Mouse (Mus musculus): ENCODE data around the gene Donson. TPM values are rescaled to one million over a fixed set of nuclear protein-coding genes. Genes with fewer than 3 reads are reported as not detected.

Gene Donson
- polyA plus RNA-seq, 1 experiment from 2014 or later: 38.5 TPM

DNA sequence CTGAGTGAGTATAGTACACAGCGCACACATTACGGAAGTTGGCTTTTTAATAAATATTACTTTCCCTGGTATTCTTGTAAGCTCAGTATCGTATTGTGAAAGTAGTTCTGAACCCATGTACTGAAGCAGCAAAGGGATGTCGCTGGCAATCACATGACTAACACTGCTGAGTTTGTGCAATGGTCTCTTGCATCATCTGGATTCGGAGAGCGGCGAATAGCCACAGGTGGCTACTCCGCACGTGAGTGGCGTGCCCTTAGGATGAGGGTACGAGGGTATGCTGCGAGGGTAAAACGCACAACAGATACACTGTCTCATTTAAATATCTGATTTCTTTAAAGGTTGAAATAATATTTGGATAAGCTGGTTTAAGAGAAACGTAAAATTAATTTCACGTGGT is 38.9 kb upstream of the Donson start:
- no peak for DNase-seq (ENCODE audit: low spot score)
- Histone ChIP-seq H3K27me3 (ENCODE audit: control insufficient read depth, insufficient read depth, low read length) (no peaks in the 10 kb centered on the region), H3K4me2 (replicated peaks; ENCODE audit: low read depth, low read length) (peak overlapping the region; percentile 59), H3K9ac (ENCODE audit: low read depth, low read length) (no peak overlapping the region), H3K4me1 (replicated peaks; ENCODE audit: control insufficient read depth, insufficient read depth, low read length) (0 out of 2 replicates have a peak, but pooled peaks cover 2% of the 10 kb centered on the region), H3K4me3 (ENCODE audit: low read depth, low read length) (0 out of 2 replicates have a peak overlapping the region, but pooled peaks have one; percentile 4), H3K9me3 (ENCODE audit: control insufficient read depth, low read length) (no peaks in the 10 kb centered on the region), H3K36me3 (ENCODE audit: control insufficient read depth, insufficient read depth, low read length) (no peaks in the 10 kb centered on the region), H3K27ac (ENCODE audit: low read depth, low read length) (no peak overlapping the region)
- no peak for ATAC-seq (ENCODE audit: low FRiP score)
- 90% methylated on average over 15 of the region's 15 CpGs for WGBS

- no peaks in the 10 kb centered on the region for H3K27me3 ChIP-seq (ENCODE audit: control insufficient read depth, insufficient read depth, low read length)
- no peak for ATAC-seq (ENCODE audit: low FRiP score)
- H3K4me2 ChIP-seq (replicated peaks; ENCODE audit: low read depth, low read length): no peak overlapping the region
- WGBS: 42% methylated on average over 3 of the region's 3 CpGs
- no peak overlapping the region for H3K4me3 ChIP-seq (ENCODE audit: low read depth, low read length)
- no peaks in the 10 kb centered on the region for H3K9me3 ChIP-seq (ENCODE audit: control insufficient read depth, low read length)
- 0 out of 2 replicates have a peak, but pooled peaks cover 2% of the 10 kb centered on the region for H3K4me1 ChIP-seq (replicated peaks; ENCODE audit: control insufficient read depth, insufficient read depth, low read length)
- no peak overlapping the region for H3K27ac ChIP-seq (ENCODE audit: low read depth, low read length)
- H3K36me3 ChIP-seq (ENCODE audit: control insufficient read depth, insufficient read depth, low read length): 0 out of 2 replicates have a peak, but pooled peaks cover 3% of the 10 kb centered on the region
- peak; percentile 63 for DNase-seq (ENCODE audit: low spot score)
- H3K9ac ChIP-seq (ENCODE audit: low read depth, low read length): no peak overlapping the region
Observed at GRCm38 (mm10) chr16:91724247-91724646, 35.7 kb upstream of the Donson start.

- no peaks in the 10 kb centered on the region for H3K27me3 ChIP-seq (ENCODE audit: control insufficient read depth, insufficient read depth, low read length)
- no peaks in the 10 kb centered on the region for H3K9me3 ChIP-seq (ENCODE audit: control insufficient read depth, low read length)
- H3K4me3 ChIP-seq (ENCODE audit: low read depth, low read length): no peak overlapping the region
- no peak overlapping the region for H3K27ac ChIP-seq (ENCODE audit: low read depth, low read length)
- no peak overlapping the region for H3K9ac ChIP-seq (ENCODE audit: low read depth, low read length)
- DNase-seq (ENCODE audit: low spot score) (no peak), ATAC-seq (ENCODE audit: low FRiP score) (no peak)
- peaks cover 8% of the 10 kb centered on the region; the same call in 1 of the 2 replicates for H3K36me3 ChIP-seq (ENCODE audit: control insufficient read depth, insufficient read depth, low read length)
- H3K4me2 ChIP-seq (replicated peaks; ENCODE audit: low read depth, low read length): no peak overlapping the region
- no peaks in the 10 kb centered on the region for H3K4me1 ChIP-seq (replicated peaks; ENCODE audit: control insufficient read depth, insufficient read depth, low read length)
- WGBS: 87% methylated on average over 4 of the region's 4 CpGs
Observed at GRCm38 (mm10) chr16:91717399-91717798, 28.8 kb upstream of the Donson start.

- Histone ChIP-seq H3K27ac (ENCODE audit: low read depth, low read length) (no peak overlapping the region), H3K36me3 (ENCODE audit: control insufficient read depth, insufficient read depth, low read length) (peaks cover 8% of the 10 kb centered on the region; the same call in 1 of the 2 replicates), H3K4me1 (replicated peaks; ENCODE audit: control insufficient read depth, insufficient read depth, low read length) (no peaks in the 10 kb centered on the region), H3K9me3 (ENCODE audit: control insufficient read depth, low read length) (no peaks in the 10 kb centered on the region), H3K4me2 (replicated peaks; ENCODE audit: low read depth, low read length) (no peak overlapping the region), H3K27me3 (ENCODE audit: control insufficient read depth, insufficient read depth, low read length) (no peaks in the 10 kb centered on the region), H3K4me3 (ENCODE audit: low read depth, low read length) (no peak overlapping the region), H3K9ac (ENCODE audit: low read depth, low read length) (no peak overlapping the region)
- ATAC-seq (ENCODE audit: low FRiP score) (no peak), DNase-seq (ENCODE audit: low spot score) (no peak)
- WGBS: 83% methylated on average over 11 of the region's 11 CpGs
Observed at GRCm38 (mm10) chr16:91716927-91717349, 28.4 kb upstream of the Donson start.

GRCm38 (mm10) chr16:91710241-91710640 is 21.7 kb upstream of the Donson start:
- H3K27ac ChIP-seq (ENCODE audit: low read depth, low read length): no peak overlapping the region
- H3K9me3 ChIP-seq (ENCODE audit: control insufficient read depth, low read length): no peaks in the 10 kb centered on the region
- no peak overlapping the region for H3K4me3 ChIP-seq (ENCODE audit: low read depth, low read length)
- no peak for ATAC-seq (ENCODE audit: low FRiP score)
- H3K9ac ChIP-seq (ENCODE audit: low read depth, low read length): no peak overlapping the region
- no peaks in the 10 kb centered on the region for H3K4me1 ChIP-seq (replicated peaks; ENCODE audit: control insufficient read depth, insufficient read depth, low read length)
- H3K36me3 ChIP-seq (ENCODE audit: control insufficient read depth, insufficient read depth, low read length): peaks cover 5% of the 10 kb centered on the region; the same call in 1 of the 2 replicates
- no peak for DNase-seq (ENCODE audit: low spot score)
- no peak overlapping the region for H3K4me2 ChIP-seq (replicated peaks; ENCODE audit: low read depth, low read length)
- H3K27me3 ChIP-seq (ENCODE audit: control insufficient read depth, insufficient read depth, low read length): no peaks in the 10 kb centered on the region
- WGBS: 94% methylated on average over 7 of the region's 7 CpGs

DNA sequence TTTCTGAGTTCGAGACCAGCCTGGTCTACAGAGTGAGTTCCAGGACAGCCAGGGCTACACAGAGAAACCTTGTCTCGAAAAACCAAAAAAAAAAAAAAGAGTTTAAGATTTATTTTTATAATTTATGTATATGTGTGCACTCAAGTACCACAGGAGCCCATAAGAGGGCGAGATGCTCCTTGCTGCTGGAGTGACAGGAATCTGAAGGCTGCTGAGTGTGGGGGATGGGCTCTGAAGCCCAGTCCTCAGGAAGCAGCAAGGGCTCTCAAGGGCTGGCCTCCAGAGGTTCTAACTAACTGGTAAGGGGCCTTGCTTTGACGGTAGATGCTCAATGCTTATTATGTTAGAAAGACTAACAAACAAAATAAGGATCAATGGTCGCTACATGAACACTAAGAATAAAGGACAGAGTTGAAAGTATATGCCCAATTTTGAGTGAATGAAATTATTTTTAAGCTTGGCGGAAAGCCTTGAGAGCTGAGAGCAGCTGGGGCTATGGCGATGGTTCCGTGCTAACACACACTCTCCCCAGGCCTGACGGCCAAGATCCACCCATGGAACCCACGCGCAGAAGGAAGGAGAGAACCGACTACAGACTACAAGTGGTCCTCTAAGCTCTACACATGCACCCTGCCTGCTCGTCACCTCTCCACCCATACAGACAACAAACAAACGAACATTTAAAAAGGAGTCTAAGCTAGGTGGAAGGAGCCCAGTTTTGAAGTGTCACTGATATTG is 16.2 kb upstream of the Donson start:
- H3K4me3 ChIP-seq (ENCODE audit: low read depth, low read length): no peak overlapping the region
- DNase-seq (ENCODE audit: low spot score) (peak; percentile 28), ATAC-seq (ENCODE audit: low FRiP score) (no peak)
- no peak overlapping the region for H3K4me2 ChIP-seq (replicated peaks; ENCODE audit: low read depth, low read length)
- H3K9ac ChIP-seq (ENCODE audit: low read depth, low read length): no peak overlapping the region
- H3K36me3 ChIP-seq (ENCODE audit: control insufficient read depth, insufficient read depth, low read length): peaks cover 3% of the 10 kb centered on the region; the same call in 1 of the 2 replicates
- H3K27ac ChIP-seq (ENCODE audit: low read depth, low read length): no peak overlapping the region
- no peaks in the 10 kb centered on the region for H3K27me3 ChIP-seq (ENCODE audit: control insufficient read depth, insufficient read depth, low read length)
- WGBS: 83% methylated on average over 14 of the region's 14 CpGs
- H3K4me1 ChIP-seq (replicated peaks; ENCODE audit: control insufficient read depth, insufficient read depth, low read length): no peaks in the 10 kb centered on the region
- H3K9me3 ChIP-seq (ENCODE audit: control insufficient read depth, low read length): no peaks in the 10 kb centered on the region

DNA sequence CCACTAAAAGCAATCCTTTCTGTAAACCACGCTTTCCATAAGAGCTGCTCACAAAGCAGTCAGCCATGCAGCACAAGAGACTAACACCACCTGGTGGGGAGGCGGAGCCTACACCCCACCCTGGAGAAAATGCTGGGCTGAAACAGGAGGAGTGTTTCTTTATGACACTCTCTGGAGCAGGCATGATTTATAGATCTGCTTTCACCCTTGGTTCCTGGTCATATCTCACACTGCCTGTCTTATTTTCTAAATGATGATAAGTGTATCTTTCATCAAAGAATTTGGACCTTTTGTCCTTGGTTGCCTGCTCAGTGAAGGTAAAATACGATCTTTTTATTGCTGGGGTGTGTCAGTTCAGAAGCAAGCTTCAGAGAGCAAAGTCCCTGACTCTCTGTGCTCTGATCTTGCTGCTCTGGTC is 14.2 kb upstream of the Donson start:
- no peak overlapping the region for H3K9ac ChIP-seq (ENCODE audit: low read depth, low read length)
- H3K27me3 ChIP-seq (ENCODE audit: control insufficient read depth, insufficient read depth, low read length): no peaks in the 10 kb centered on the region
- no peak overlapping the region for H3K4me3 ChIP-seq (ENCODE audit: low read depth, low read length)
- H3K4me2 ChIP-seq (replicated peaks; ENCODE audit: low read depth, low read length): no peak overlapping the region
- H3K27ac ChIP-seq (ENCODE audit: low read depth, low read length): no peak overlapping the region
- 62% methylated on average over 3 of the region's 3 CpGs for WGBS
- peaks cover 3% of the 10 kb centered on the region; the same call in 1 of the 2 replicates for H3K36me3 ChIP-seq (ENCODE audit: control insufficient read depth, insufficient read depth, low read length)
- no peaks in the 10 kb centered on the region for H3K9me3 ChIP-seq (ENCODE audit: control insufficient read depth, low read length)
- no peaks in the 10 kb centered on the region for H3K4me1 ChIP-seq (replicated peaks; ENCODE audit: control insufficient read depth, insufficient read depth, low read length)
- no peak for ATAC-seq (ENCODE audit: low FRiP score)
- no peak for DNase-seq (ENCODE audit: low spot score)

DNA sequence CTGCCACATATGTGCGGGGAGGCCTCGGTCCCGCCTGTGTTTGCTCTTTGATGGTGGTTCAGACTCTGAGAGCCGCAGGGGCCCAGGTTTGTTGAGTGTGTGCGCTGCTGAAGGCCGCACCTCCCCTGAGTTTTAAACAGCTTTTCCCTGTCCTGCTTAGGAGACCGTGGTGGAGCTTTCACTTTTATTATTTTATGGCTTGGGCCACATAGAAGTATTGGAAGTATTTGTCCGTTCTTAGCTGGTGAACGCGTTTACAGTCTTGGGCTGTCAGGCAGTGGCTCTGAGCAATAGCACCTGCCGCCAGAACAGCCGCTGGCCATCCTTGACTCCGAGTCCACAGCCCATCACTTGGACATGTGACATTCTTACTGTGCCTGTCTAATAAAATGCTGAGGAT is 13.3 kb upstream of the Donson start:
- no peak overlapping the region for H3K9ac ChIP-seq (ENCODE audit: low read depth, low read length)
- peaks cover 3% of the 10 kb centered on the region; the same call in 1 of the 2 replicates for H3K36me3 ChIP-seq (ENCODE audit: control insufficient read depth, insufficient read depth, low read length)
- H3K4me1 ChIP-seq (replicated peaks; ENCODE audit: control insufficient read depth, insufficient read depth, low read length): no peaks in the 10 kb centered on the region
- H3K27me3 ChIP-seq (ENCODE audit: control insufficient read depth, insufficient read depth, low read length): no peaks in the 10 kb centered on the region
- ATAC-seq (ENCODE audit: low FRiP score) (no peak), DNase-seq (ENCODE audit: low spot score) (no peak)
- no peaks in the 10 kb centered on the region for H3K9me3 ChIP-seq (ENCODE audit: control insufficient read depth, low read length)
- WGBS: 91% methylated on average over 13 of the region's 13 CpGs
- no peak overlapping the region for H3K27ac ChIP-seq (ENCODE audit: low read depth, low read length)
- no peak overlapping the region for H3K4me3 ChIP-seq (ENCODE audit: low read depth, low read length)
- no peak overlapping the region for H3K4me2 ChIP-seq (replicated peaks; ENCODE audit: low read depth, low read length)

DNA sequence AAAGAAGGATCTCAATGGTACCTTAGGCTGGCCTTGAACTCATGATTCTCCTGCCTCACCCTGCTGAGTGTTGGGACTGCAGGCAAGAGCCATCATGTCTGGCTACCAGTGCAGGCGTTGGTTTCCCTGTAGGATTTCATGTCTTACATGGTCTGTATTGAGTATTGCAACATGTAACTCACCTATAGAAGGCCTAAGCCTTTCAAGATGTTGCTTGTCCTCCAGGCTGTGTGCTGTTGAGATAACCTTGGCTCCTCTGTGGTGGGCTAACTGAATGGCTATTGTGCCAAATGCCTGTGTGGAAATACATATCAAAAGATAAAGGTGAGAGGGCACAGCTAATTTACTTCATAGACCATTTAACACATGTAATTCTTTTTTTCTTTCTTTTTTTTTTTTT is 10.4 kb upstream of the Donson start:
- H3K9ac ChIP-seq (ENCODE audit: low read depth, low read length): no peak overlapping the region

More for the DNA sequence above, 10.4 kb upstream of the Donson start:
- H3K27me3 ChIP-seq (ENCODE audit: control insufficient read depth, insufficient read depth, low read length): no peaks in the 10 kb centered on the region
- H3K4me1 ChIP-seq (replicated peaks; ENCODE audit: control insufficient read depth, insufficient read depth, low read length): no peaks in the 10 kb centered on the region
- no peak overlapping the region for H3K27ac ChIP-seq (ENCODE audit: low read depth, low read length)
- no peak overlapping the region for H3K4me3 ChIP-seq (ENCODE audit: low read depth, low read length)
- no peak for DNase-seq (ENCODE audit: low spot score)
- peaks cover 3% of the 10 kb centered on the region; the same call in 1 of the 2 replicates for H3K36me3 ChIP-seq (ENCODE audit: control insufficient read depth, insufficient read depth, low read length)
- H3K9me3 ChIP-seq (ENCODE audit: control insufficient read depth, low read length): no peaks in the 10 kb centered on the region
- 96% methylated on average over 1 of the region's 1 CpGs for whole genome bisulfite sequencing
- no peak overlapping the region for H3K4me2 ChIP-seq (replicated peaks; ENCODE audit: low read depth, low read length)
- no peak for ATAC-seq (ENCODE audit: low FRiP score)

All from hindbrain, embryonic 11.5 days (tissue).